Mouse (Mus musculus) midbrain, embryonic 11.5 days (tissue): Measurements from ENCODE around the gene Gabbr2. TPM values are rescaled to one million over a fixed set of nuclear protein-coding genes. Genes with fewer than 3 reads are reported as not detected.

Experiments
- ATAC-seq: fragments of 200-750 bp; cut with Nextera tagmentation; 2 replicates; pipeline ENCODE4 v1.8.0; 2017; ENCODE audit warnings: moderate TSS enrichment, moderate library complexity; ENCODE audit not compliant: low FRiP score
- DNase-seq: peaks from one replicate; pipeline ENCODE4 v3.0.0; 2015; ENCODE audit warnings: low spot score; ENCODE audit errors: missing footprints
- H3K27ac ChIP-seq: fragments of 300-500 bp; sonication (generic); 2 replicates; pipeline ENCODE4 v1.5.1; 2014; ENCODE audit warnings: low read depth, low read length
- H3K27me3 ChIP-seq: fragments of 300-500 bp; sonication (generic); 2 replicates; pipeline ENCODE4 v1.6.1; 2014; ENCODE audit warnings: mild to moderate bottlenecking, low read length, moderate library complexity, mixed read lengths; ENCODE audit not compliant: control insufficient read depth, insufficient read depth
- H3K36me3 ChIP-seq: fragments of 300-500 bp; sonication (generic); 2 replicates; pipeline ENCODE4 v1.6.1; 2014; ENCODE audit warnings: mild to moderate bottlenecking, low read length, moderate library complexity, mixed read lengths; ENCODE audit not compliant: control insufficient read depth, insufficient read depth
- H3K4me1 ChIP-seq: fragments of 300-500 bp; sonication (generic); 2 replicates; pipeline ENCODE4 v1.6.1; 2014; ENCODE audit warnings: low read length; ENCODE audit not compliant: control insufficient read depth, insufficient read depth
- H3K4me2 ChIP-seq: fragments of 300-500 bp; sonication (generic); 2 replicates; pipeline ENCODE4 v1.6.1; 2014; ENCODE audit warnings: mild to moderate bottlenecking, moderate library complexity
- H3K4me3 ChIP-seq: fragments of 300-500 bp; sonication (generic); 2 replicates; pipeline ENCODE4 v1.5.1; 2014; ENCODE audit warnings: low read depth, low read length
- H3K9ac ChIP-seq: fragments of 300-500 bp; sonication (generic); 2 replicates; pipeline ENCODE4 v1.6.1; 2014; ENCODE audit warnings: low read length
- H3K9me3 ChIP-seq: fragments of 300-500 bp; sonication (generic); 2 replicates; pipeline ENCODE4 v1.6.1; 2016; ENCODE audit warnings: low read length; ENCODE audit not compliant: control insufficient read depth
- WGBS: fragments of 180-500 bp; shearing (Covaris S2); extraction: QIAGEN DNeasy Blood & Tissue Kit; methylation state at CpG from one replicate; pipeline ENCODE4 v1.1.7; 2014; 5-methylcytosine and 5-hydroxymethylcytosine counted together
- polyA plus RNA-seq: library from polyadenylated mRNA; unstranded; fragments of >200 nt; fragmentation: Nextera tagmentation; extraction: Ambion mirVana; gene quantifications from 2 replicates; pipeline ENCODE4 v1.2.1, GENCODE M21; 2014

Gabbr2 gene
- polyA plus RNA-seq, 1 experiment from 2014 or later = 0.38 TPM

GRCm38 (mm10) chr4:46684160-46684559 is 307.5 kb downstream of the Gabbr2 start:
- DNase-seq = no peak
- Histone ChIP-seq H3K9ac (no peak overlapping the region), H3K4me2 (no peak overlapping the region), H3K4me3 (no peak overlapping the region), H3K4me1 (no peaks in the 10 kb centered on the region), H3K36me3 (no peaks in the 10 kb centered on the region), H3K9me3 (no peaks in the 10 kb centered on the region), H3K27ac (no peak overlapping the region), H3K27me3 (no peaks in the 10 kb centered on the region; the same call in 1 of the 2 replicates)
- no peak for ATAC-seq
- 71% methylated on average over 6 of the region's 6 CpGs for WGBS

GRCm38 (mm10) chr4:46676646-46677045 is 315.0 kb downstream of the Gabbr2 start:
- Histone ChIP-seq H3K4me3 (no peak overlapping the region), H3K36me3 (no peaks in the 10 kb centered on the region), H3K4me1 (no peaks in the 10 kb centered on the region), H3K4me2 (no peak overlapping the region), H3K9me3 (no peaks in the 10 kb centered on the region), H3K9ac (no peak overlapping the region), H3K27ac (no peak overlapping the region), H3K27me3 (no peaks in the 10 kb centered on the region)
- ATAC-seq (no peak), DNase-seq (no peak)
- WGBS = 77% methylated on average over 3 of the region's 3 CpGs

GRCm38 (mm10) chr4:46675992-46676391 is 315.7 kb downstream of the Gabbr2 start:
- Histone ChIP-seq H3K27me3 (no peaks in the 10 kb centered on the region), H3K27ac (no peak overlapping the region), H3K4me3 (no peak overlapping the region), H3K9ac (no peak overlapping the region), H3K36me3 (no peaks in the 10 kb centered on the region), H3K4me2 (no peak overlapping the region), H3K4me1 (no peaks in the 10 kb centered on the region), H3K9me3 (no peaks in the 10 kb centered on the region)
- WGBS = 38% methylated on average over 4 of the region's 4 CpGs
- DNase-seq (peak; percentile 41), ATAC-seq (no peak)

GRCm38 (mm10) chr4:46675272-46675785 is 316.3 kb downstream of the Gabbr2 start:
- WGBS = 64% methylated on average over 11 of the region's 11 CpGs
- Histone ChIP-seq H3K9ac (no peak overlapping the region), H3K27me3 (no peaks in the 10 kb centered on the region), H3K27ac (no peak overlapping the region), H3K4me2 (no peak overlapping the region), H3K4me3 (no peak overlapping the region), H3K4me1 (no peaks in the 10 kb centered on the region), H3K9me3 (no peaks in the 10 kb centered on the region), H3K36me3 (no peaks in the 10 kb centered on the region)
- DNase-seq (peak; percentile 4), ATAC-seq (no peak)

- WGBS = 71% methylated on average over 11 of the region's 11 CpGs
- H3K9ac ChIP-seq = no peak overlapping the region
- H3K36me3 ChIP-seq = no peaks in the 10 kb centered on the region
- H3K4me2 ChIP-seq = no peak overlapping the region
- ATAC-seq (no peak), DNase-seq (peak; percentile 82)
- no peaks in the 10 kb centered on the region for H3K9me3 ChIP-seq
- H3K4me3 ChIP-seq = no peak overlapping the region
- H3K4me1 ChIP-seq = peaks cover 7% of the 10 kb centered on the region; the same call in 1 of the 2 replicates
- no peaks in the 10 kb centered on the region for H3K27me3 ChIP-seq
- H3K27ac ChIP-seq = no peak overlapping the region
Measured at GRCm38 (mm10) chr4:46668620-46669019, 323.1 kb downstream of the Gabbr2 start.

DNA sequence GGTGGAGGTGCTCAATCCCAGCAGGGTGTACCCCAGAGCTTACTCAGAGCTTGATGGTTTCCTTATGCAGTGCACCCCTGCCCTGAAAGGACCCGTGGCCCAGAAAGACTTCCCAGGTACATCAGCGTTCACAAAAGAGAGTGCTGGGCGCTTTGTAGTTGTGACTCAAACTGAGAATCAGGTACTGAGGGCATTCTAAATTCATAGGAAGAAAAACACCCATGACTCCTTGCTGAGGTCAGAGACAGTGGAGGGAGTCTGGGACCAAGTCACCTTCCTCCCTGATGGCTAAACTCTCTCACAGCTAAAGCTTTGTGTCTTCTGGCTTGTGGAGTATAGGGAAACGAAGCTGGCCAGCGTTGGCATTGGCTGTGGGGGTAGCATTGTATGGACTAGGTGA is 325.3 kb downstream of the Gabbr2 start:
- H3K27me3 ChIP-seq = no peaks in the 10 kb centered on the region
- peaks cover 7% of the 10 kb centered on the region; the same call in 1 of the 2 replicates for H3K4me1 ChIP-seq
- H3K9me3 ChIP-seq = no peaks in the 10 kb centered on the region
- H3K27ac ChIP-seq = no peak overlapping the region
- H3K4me2 ChIP-seq = no peak overlapping the region
- WGBS = 58% methylated on average over 5 of the region's 5 CpGs
- H3K4me3 ChIP-seq = no peak overlapping the region
- ATAC-seq (no peak), DNase-seq (no peak)
- H3K9ac ChIP-seq = no peak overlapping the region
- no peaks in the 10 kb centered on the region for H3K36me3 ChIP-seq

DNA sequence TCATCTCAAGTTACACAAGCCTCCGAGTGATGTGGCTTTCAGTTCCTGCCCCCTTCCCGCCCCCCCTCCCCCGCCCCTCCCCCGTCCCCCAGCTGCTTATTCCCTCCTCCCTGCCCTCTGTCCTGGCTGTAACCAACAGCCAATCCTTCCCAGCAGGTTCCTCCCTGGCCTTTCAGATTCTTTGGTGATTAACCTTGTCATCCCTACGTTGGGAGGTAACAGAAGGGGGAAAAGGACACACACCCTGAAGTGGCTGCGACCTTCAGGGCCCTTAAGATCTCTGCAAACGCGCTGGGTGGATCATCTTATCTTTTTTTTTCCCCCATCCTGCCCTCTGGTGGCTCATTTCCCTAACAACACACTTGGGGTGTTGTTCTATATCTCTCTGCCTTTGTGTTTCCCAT is 326.3 kb downstream of the Gabbr2 start:
- DNase-seq = peak; percentile 94
- H3K4me2 ChIP-seq = peak overlapping the region; percentile 56
- no peaks in the 10 kb centered on the region for H3K27me3 ChIP-seq
- no peak overlapping the region for H3K4me3 ChIP-seq
- WGBS = 0% methylated on average over 6 of the region's 8 CpGs
- no peak overlapping the region for H3K9ac ChIP-seq
- no peak overlapping the region for H3K27ac ChIP-seq
- H3K36me3 ChIP-seq = no peaks in the 10 kb centered on the region
- H3K4me1 ChIP-seq = peaks cover 7% of the 10 kb centered on the region; the same call in 1 of the 2 replicates
- 0 out of 2 replicates have a peak, but pooled peaks have one; percentile 16 for ATAC-seq
- no peaks in the 10 kb centered on the region for H3K9me3 ChIP-seq

DNA sequence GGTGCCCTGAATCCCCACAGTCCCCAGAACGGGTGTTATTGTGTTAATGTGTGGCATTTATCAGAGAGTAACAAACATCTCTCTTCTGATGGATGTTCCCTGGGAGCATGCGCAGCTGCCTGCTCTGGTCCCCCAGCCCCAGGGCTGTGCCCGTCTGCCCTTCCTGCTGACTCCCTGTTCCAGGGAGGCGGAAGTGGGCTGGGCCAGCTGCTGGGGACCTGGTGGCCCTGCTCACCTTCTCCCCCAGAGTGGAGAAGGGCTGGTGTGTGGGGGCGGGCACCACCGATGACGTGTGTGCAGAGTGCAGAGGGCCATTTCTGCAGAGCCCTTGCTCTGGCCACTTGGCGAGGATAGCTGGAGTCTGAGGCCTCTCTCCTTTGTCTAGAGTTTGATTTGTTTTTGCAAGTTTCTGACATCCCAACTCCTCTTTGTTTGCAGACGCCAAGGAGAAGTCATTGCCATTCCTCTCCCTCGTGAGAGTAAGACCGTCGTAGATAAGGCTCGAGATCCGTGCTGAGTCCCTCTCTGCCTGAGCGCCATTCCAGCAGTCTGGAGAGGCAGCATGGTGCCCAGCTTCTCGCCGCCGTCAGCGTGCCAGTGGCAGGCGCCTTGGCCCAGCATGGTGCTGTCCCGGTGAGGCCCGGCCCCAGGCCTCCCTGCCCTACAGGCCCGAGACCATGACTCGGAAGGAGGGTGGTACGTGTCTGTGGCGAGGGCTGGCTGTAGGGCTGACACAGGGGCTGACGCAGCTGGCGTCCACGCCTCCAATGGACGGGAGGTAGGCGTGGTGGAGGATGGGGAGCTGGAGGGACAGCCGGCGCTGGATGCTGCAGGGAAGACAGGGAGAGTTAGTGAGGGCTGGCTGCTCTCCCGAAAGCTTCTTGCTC is 327.3 kb downstream of the Gabbr2 start:
- DNase-seq (peak; percentile 96), ATAC-seq (peak; percentile 91)
- Histone ChIP-seq H3K9ac (peak overlapping the region; percentile 56), H3K36me3 (no peaks in the 10 kb centered on the region), H3K9me3 (no peaks in the 10 kb centered on the region), H3K27me3 (no peaks in the 10 kb centered on the region), H3K4me1 (peaks cover 7% of the 10 kb centered on the region; the same call in 1 of the 2 replicates), H3K4me2 (peak overlapping the region; percentile 56), H3K4me3 (peak overlapping the region; percentile 21), H3K27ac (peak overlapping the region; percentile 22; the same call in 1 of the 2 replicates)
- 2% methylated on average over 34 of the region's 34 CpGs for WGBS

DNA sequence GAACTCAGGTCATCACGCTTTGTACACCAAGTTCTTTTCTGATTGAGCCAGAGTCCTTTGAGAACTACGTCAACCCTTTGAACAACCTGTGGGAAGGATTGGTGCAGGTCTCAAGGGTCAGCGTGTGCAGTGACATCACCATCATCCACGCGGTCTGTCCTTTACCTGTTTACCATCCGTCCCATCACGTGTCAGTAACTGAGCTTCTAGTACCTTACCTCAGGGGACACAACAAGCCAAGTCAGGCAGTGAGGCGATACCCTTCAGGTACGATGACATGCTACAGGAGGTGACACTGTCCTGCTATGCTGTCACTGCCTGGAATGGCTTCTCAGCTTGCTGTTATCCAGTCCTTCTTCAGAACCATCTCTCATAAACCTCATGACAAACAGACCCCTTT is 330.2 kb downstream of the Gabbr2 start:
- DNase-seq = peak; percentile 66
- WGBS = 78% methylated on average over 9 of the region's 9 CpGs

More for the DNA sequence above, 330.2 kb downstream of the Gabbr2 start:
- Histone ChIP-seq H3K27ac (no peak overlapping the region), H3K9me3 (no peaks in the 10 kb centered on the region), H3K9ac (no peak overlapping the region), H3K36me3 (no peaks in the 10 kb centered on the region), H3K27me3 (no peaks in the 10 kb centered on the region), H3K4me1 (peaks cover 7% of the 10 kb centered on the region; the same call in 1 of the 2 replicates), H3K4me3 (no peak overlapping the region), H3K4me2 (no peak overlapping the region)
- no peak for ATAC-seq
